Comparison of ENCODE assay signal across 10 mouse cellular contexts in the genomic region with DNA sequence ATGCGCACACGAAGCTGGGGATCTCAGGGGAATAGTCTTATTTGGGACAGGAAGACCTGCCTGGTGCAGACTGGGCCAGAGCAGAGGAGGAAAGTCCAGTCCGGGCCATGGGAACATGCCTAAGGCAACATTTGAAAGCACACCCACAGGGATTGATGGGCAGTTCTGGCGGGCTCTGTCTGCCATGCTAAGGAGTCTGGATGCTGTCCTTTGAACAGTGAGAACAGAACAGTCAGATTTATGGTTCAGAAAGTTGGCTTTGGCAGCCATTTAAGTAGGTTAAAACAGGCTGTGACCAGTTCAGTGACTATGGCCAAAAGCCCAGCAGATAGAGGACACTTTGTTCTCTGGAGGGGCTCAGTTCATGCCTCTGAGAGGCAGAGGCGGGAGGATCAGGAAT. TPM values are rescaled to one million over a fixed set of nuclear protein-coding genes. Genes with fewer than 3 reads are reported as not detected.
A peak's percentile ranks its signal among the peaks of the same experiment; 100 is the strongest.
DNase-seq lines count a peak whose midpoint lies in the region; ATAC-seq lines count a peak whose summit lies in the region.
"Had no signal": no experiment of that assay in that cellular context is flagged by ENCODE, and none has a peak within 500 bp of the region (broad histone marks: within the 10 kb centered on the region; RNA-seq: fewer than 3 reads in every experiment).

No protein-coding gene starts in this region.

- WGBS in kidney, embryonic 16.5 days = 67% methylated on average over 5 of the region's 5 CpGs

- no peaks in the 10 kb centered on the region for H3K27me3 ChIP-seq in kidney, embryonic 16.5 days (ENCODE audit: insufficient read depth, low read length)
- H3K27me3 ChIP-seq: heart, embryonic 12.5 days had no signal

- H3K36me3 ChIP-seq in kidney, embryonic 16.5 days (ENCODE audit: insufficient read depth, low read length) = peaks cover 22% of the 10 kb centered on the region

- DNase-seq in adrenal gland, adult (ENCODE audit: inconsistent age in 2 of 2, low spot score in 1 of 2) = peak; percentile 46 to 78
- no peak for DNase-seq in adrenal gland, postnatal 4 days (ENCODE audit: low spot score in 2 of 2)
- DNase-seq in kidney, adult 11 months = peak; percentile 15
- DNase-seq in kidney, postnatal 4 days = no peak
- peak; percentile 25 for DNase-seq in 3T3-L1 (ENCODE audit: low read depth, low spot score)
- DNase-seq in gastrocnemius, postnatal 4 days (ENCODE audit: low spot score in 2 of 2) = no peak
- DNase-seq in gastrocnemius, postnatal 14 days = no peak
- DNase-seq: thymus, postnatal 14 days had no signal

- peak; percentile 51; the same call in 1 of the 2 replicates for ATAC-seq in kidney, embryonic 16.5 days (ENCODE audit: low FRiP score, low TSS enrichment)

- peaks cover 5% of the 10 kb centered on the region; the same call in 1 of the 2 replicates for H3K4me1 ChIP-seq in kidney, embryonic 16.5 days (ENCODE audit: insufficient read depth, low read length)
- H3K4me1 ChIP-seq: heart, embryonic 12.5 days had no signal

- H3K4me2 ChIP-seq in kidney, embryonic 16.5 days (replicated peaks; ENCODE audit: low read depth, low read length) = no peak overlapping the region
- H3K4me2 ChIP-seq: heart, embryonic 12.5 days had no signal

- intact Hi-C loops in gastrocnemius, postnatal 14 days (cut with DNase I; ENCODE audit: low total_unique reads) = no loop called here

- H3K9ac ChIP-seq in kidney, embryonic 16.5 days (replicated peaks; ENCODE audit: low read length) = no peak overlapping the region
- H3K9ac ChIP-seq: heart, embryonic 12.5 days had no signal

- no peak overlapping the region for H3K27ac ChIP-seq in kidney, embryonic 16.5 days (ENCODE audit: low read length)

- H3K4me3 ChIP-seq in kidney, embryonic 16.5 days (ENCODE audit: low read length) = no peak overlapping the region
- H3K4me3 ChIP-seq: heart, embryonic 12.5 days had no signal

- no peaks in the 10 kb centered on the region for H3K9me3 ChIP-seq in kidney, embryonic 16.5 days (ENCODE audit: low read length)
- H3K9me3 ChIP-seq: heart, embryonic 12.5 days had no signal

RNA-seq across cellular contexts. Expression of a gene that starts 23.4 kb away (rescaled TPM):
- total RNA-seq in adrenal gland, postnatal 4 days (2021) = 10 to 100 TPM; 18.2 to 23.8 TPM
- 38.5 and 40.5 TPM in 2 replicates for polyA plus RNA-seq in kidney, embryonic 16.5 days (2015; fragmentation: Nextera tagmentation; extraction: Ambion mirVana)
- 10 to 100 TPM in 1 of 2 experiments, 1 to 10 TPM in 1; 7.5 to 10.6 TPM for total RNA-seq in gastrocnemius, postnatal 4 days (2021)
- 1 to 10 TPM; 3.7 to 6.7 TPM for total RNA-seq in gastrocnemius, postnatal 14 days (2021)

RNA-seq across cellular contexts. Expression of a gene that starts 23.6 kb away (rescaled TPM):
- total RNA-seq in adrenal gland, postnatal 4 days (2021) = 10 to 100 TPM; 75.9 to 78.2 TPM
- polyA plus RNA-seq in kidney, embryonic 16.5 days (2015; fragmentation: Nextera tagmentation; extraction: Ambion mirVana) = 70.0 and 73.8 TPM in 2 replicates
- total RNA-seq in gastrocnemius, postnatal 4 days (2021) = 10 to 100 TPM; 36.6 to 42.8 TPM
- total RNA-seq in gastrocnemius, postnatal 14 days (2021) = 10 to 100 TPM; 15.7 to 17.5 TPM

RNA-seq across cellular contexts. Expression of a gene that starts 46.7 kb away (rescaled TPM):
- 100 to 1,000 TPM; 130 to 162 TPM for total RNA-seq in adrenal gland, postnatal 4 days (2021)
- polyA plus RNA-seq in kidney, embryonic 16.5 days (2015; fragmentation: Nextera tagmentation; extraction: Ambion mirVana) = 136 and 142 TPM in 2 replicates
- 100 to 1,000 TPM; 118 to 137 TPM for total RNA-seq in gastrocnemius, postnatal 4 days (2021)
- 100 to 1,000 TPM; 214 to 234 TPM for total RNA-seq in gastrocnemius, postnatal 14 days (2021)

Comparison
In these comparisons a context has a peak if more than half of its experiments do, and no peak if none do; other contexts are left out.
1. DNase-seq: peak in adrenal gland, adult (2 of 2), kidney, adult 11 months (single experiment) and 3T3-L1 (single experiment); none in adrenal gland, postnatal 4 days (0 of 2), kidney, postnatal 4 days (0 of 2), gastrocnemius, postnatal 4 days (0 of 2) and gastrocnemius, postnatal 14 days (single experiment).